Mouse (Mus musculus) left cerebral cortex, postnatal 4 days (tissue): ENCODE measurements at regions not wholly inside any gene's neighbourhood (a gene's known extent, or its start where the extent isn't known, plus 50 kb on each side); places are given as distances from the start of the nearest gene placed in this dataset.
"Not testable (repeated sequence)": the region's sequence is repeated elsewhere in the genome, so short reads cannot be mapped to it uniquely, and the experiment has no call there.

Experiments
- DNase-seq: peaks from one replicate; pipeline ENCODE4 v3.0.0-alpha.2; 2022
- intact Hi-C: fragments of 180-260 bp; cut with DNase I; formaldehyde crosslinking; loops from one replicate; pipeline ENCODE4 v1.15.1; 2025

DNA sequence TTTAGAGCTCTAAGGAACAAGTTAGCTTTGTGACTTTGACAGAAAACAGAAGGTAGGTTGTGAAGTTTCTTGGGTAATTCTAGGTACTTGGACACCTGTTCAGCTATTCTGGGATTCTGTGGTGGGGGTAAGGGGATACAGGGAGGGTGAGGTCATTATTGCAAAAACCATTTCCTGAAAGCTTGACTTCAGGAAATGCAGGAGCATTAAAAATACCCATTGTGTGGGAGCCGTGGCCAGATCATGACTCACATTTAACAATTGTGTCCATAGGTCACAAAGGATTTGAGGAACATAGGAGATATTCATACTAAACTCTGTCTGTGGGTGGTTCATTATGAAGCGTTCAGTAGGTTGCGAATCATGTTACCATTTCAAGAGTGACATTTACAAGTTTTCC, 102.4 kb downstream of the Gm5426 start:
- intact Hi-C loops, result no loop called here
- no peak for DNase-seq

DNA sequence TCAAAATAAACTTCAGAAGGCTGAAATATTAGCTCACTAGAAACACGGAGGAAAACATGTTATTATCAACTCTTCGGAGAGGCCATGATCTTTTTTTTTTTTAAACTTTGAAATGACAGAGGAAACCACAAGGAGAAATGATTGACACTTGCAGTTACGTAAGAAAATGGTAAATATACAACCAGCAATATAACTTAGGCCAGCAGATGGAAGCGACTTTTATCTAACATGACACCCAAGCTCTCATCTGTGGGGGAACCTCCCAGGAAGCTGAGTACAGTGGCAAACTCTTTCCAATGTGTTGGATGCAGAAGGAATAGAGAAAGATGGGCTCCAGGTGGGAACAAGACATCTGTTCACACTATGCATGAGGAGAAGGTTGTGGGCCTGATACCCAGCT, 104.2 kb downstream of the Gm5426 start:
- intact Hi-C loops, result no loop called here
- DNase-seq, result no peak

GRCm38 (mm10) chr10:96253671-96254070, 117.3 kb downstream of the Gm5426 start:
- intact Hi-C loops, result no loop called here
- DNase-seq, result no peak

GRCm38 (mm10) chr10:96254250-96254862, 118.0 kb downstream of the Gm5426 start:
- DNase-seq, result no peak
- intact Hi-C loops, result no loop called here

DNA sequence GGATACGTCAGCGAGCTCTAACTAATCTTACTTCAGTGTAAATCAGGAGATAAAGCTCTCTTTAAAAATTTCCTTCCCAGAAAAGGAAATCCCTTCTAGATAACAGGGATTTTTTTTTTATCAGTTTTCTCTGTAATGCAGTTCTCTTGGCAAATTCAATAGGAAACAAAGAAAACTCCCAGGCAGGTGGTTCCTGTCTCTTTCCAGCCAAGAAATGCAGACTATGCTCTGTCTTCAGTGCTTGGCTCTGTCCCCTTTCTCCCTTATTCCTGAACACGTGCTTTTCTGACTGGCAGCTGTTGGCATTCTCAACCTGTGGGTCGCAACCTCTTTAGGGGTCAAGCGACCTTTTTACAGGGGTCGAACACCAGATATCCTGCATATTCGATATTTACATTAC, 121.5 kb downstream of the Gm5426 start:
- DNase-seq, result no peak
- intact Hi-C loops, result no loop called here

DNA sequence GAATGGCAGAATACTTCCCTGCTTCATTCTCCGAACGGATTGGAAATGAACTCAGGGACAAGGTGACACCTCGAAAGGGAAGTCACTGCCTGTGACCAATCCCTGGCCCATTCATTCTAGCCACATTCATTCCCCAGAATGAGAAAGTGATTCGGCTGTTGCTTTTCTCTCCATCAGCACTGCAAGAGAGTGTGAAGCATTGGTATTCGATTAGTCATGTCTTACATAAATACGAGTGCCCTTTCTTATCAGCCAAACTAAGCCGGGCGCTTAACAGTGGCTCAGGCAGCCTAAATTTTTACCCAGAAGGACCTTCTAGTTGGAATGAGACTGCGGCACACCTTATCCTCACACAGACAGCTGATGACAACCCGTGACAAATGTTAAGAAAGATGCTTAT, 122.8 kb downstream of the Gm5426 start:
- intact Hi-C loops, result no loop called here
- DNase-seq, result no peak

GRCm38 (mm10) chr10:96259648-96260047, 123.2 kb downstream of the Gm5426 start:
- no peak for DNase-seq
- intact Hi-C loops, result no loop called here

GRCm38 (mm10) chr10:96263544-96263943, 127.1 kb downstream of the Gm5426 start:
- intact Hi-C loops, result no loop called here
- DNase-seq, result no peak

DNA sequence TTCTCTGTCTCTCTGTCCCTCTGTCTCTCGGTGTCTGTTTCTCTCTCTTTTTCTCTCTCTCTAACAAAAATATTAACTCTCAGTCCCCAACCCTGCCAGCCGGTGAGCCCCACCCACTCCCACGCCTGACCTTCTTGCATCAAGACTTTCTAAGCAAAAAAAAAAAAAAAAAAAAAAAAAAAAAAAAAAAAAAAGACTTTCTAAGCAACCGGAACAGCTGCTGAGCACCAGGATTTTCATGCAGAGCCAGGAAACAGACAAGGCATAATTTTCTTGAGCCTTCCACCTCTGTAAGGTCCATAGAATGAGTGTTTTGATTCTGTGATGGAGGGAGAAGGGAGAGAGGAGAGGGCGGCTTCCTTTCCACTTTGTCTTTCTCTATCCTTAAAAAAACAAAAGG, 128.0 kb downstream of the Gm5426 start:
- intact Hi-C loops, result no loop called here

GRCm38 (mm10) chr10:96264866-96265265, 128.5 kb downstream of the Gm5426 start:
- DNase-seq, result peak; percentile 41

More for the DNA sequence above, 128.0 kb downstream of the Gm5426 start:
- DNase-seq, result no peak

GRCm38 (mm10) chr10:96266100-96266735, 129.8 kb downstream of the Gm5426 start:
- intact Hi-C loops, result no loop called here
- DNase-seq, result no peak

More at GRCm38 (mm10) chr10:96264866-96265265, 128.5 kb downstream of the Gm5426 start:
- intact Hi-C loops, result no loop called here

DNA sequence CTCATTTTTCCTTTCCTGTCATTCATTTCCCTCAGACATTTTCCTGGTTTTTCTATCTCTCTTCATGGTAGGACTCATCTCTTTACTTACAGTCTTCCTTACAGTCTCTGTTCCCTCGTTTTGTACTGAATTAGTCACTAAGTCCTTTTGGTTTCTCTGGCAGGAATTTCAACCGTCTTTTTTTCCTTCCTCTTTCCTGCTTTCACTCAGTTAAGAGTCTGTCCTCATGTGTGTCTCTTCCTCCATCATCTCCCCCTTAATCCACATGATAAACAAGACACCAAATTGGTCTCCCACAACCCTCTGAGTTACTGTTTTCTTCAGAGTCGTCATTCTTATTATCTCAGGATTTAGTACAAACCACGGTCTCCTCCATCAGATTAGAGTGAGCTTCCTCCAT, 131.2 kb downstream of the Gm5426 start:
- no peak for DNase-seq
- intact Hi-C loops, result no loop called here

GRCm38 (mm10) chr10:96273607-96274365, 137.4 kb downstream of the Gm5426 start:
- DNase-seq, result no peak
- intact Hi-C loops, result no loop called here

DNA sequence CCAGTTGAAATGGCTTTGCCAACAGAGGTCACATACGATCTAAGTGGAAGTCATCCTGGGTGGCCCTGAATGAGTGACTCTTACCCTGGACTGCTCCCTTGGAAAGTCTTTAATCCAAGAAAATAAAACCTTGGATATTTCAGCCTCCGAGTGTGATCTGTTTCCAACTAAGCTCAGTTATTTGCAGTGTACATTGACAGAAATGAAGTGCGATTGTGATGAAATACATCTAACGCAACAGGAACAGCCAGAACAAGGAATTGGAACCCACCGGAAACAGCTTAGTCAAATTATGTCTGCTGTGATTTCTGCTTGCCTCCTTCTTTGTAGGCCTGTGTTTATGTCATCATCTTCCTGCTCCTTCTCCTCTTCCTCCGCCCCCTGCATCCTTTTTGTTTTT, 143.7 kb downstream of the Gm5426 start:
- intact Hi-C loops, result no loop called here
- no peak for DNase-seq

DNA sequence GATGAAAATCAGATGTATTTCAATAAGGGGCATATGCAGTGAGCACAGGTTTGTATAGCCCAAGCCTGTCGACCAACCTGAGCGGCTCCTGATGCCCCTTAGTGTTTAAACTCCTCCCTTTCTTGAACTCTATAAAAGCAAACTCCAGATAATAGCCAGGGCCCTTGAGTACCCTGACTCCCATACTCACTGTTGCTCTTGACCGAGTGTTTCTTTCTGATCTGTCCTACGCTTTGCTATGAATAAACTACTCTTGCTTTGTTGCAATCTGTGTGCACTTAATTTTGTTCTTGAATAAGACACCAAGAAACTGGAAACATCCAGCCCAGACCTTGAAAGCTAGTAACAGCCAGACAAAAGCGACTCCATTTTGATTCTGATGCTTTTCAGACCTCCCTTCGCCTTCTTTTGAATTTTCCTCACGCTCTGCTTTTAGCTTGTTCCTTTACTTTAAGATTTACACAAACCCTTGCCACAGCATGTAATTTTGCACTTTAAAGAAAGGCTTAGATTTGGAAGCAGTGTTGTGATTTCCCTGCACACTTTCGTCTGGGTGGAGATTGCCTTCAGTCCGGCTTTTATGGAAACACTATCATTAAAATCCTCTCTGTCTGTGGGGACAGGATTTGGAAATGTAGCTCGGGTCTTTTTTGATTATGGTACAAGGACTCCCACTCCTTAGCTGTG, 149.1 kb downstream of the Gm5426 start:
- no peak for DNase-seq
- intact Hi-C loops, result no loop called here

DNA sequence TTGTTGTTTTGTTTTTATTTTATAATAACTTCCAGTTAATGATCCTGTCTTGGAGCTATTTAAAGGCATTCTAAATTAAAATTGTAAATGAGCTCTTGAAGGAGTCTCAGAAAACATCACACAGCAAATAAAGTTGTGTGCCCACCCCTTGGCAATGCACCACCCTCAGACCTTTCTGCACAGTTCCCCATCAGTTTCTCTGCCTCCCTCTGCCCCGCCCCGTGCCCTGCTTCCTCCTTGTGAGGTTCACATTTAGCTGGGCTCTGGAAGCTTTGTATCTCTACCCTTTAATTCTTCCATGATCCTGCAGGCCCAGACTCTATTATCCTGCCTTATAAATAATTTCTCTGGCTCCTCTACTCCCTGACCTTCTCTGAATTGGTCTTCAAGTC, 149.7 kb downstream of the Gm5426 start:
- intact Hi-C loops, result no loop called here
- DNase-seq, result no peak

GRCm38 (mm10) chr10:96289005-96289404, 152.6 kb downstream of the Gm5426 start:
- DNase-seq, intact Hi-C loops: not testable (repeated sequence)

DNA sequence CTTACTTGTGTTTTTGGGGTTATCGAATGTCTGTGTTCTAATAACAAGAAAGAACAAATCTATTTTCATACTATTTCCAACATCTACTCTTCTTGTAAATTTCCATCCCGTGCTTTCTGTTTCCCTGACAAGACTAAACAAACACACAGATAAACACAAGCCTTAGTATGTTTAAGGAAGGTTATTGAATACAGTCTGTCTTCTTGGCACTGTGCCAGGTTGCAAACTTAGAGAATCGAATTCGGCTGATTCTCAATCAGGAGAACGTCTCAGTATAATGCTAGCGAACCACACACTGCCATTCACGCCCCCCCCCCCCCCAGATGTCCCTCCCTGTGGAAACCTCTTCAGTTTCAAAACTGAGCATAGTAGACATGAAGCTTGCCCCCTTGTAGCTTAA, 157.2 kb downstream of the Gm5426 start:
- intact Hi-C loops, result no loop called here
- DNase-seq, result peak; percentile 3

DNA sequence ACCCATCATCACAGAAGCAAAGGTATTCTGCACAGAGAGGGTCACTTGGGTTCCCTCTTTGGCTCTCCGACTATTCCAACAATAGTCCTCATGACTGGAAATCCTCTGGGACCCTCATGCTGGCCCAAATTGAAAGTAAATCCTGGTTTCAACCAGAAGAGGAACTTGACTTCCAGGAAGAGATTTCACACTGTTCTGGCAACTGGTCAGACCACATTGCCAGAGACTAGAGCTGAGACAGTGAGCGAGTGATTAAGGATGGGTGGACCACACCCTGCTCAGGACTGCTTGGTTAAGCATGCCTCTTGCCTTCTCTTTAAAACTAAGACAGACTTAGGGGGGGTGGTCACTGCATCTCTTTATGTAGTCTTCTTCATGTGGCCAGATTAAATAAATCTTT, 158.3 kb downstream of the Gm5426 start:
- intact Hi-C loops, result no loop called here
- DNase-seq, result no peak

GRCm38 (mm10) chr10:96297658-96298057, 161.3 kb downstream of the Gm5426 start:
- intact Hi-C loops, result no loop called here

GRCm38 (mm10) chr10:96298566-96298965, 162.2 kb downstream of the Gm5426 start:
- intact Hi-C loops, result no loop called here
- no peak for DNase-seq

More at GRCm38 (mm10) chr10:96297658-96298057, 161.3 kb downstream of the Gm5426 start:
- DNase-seq, result no peak
